Mouse (Mus musculus) stomach, postnatal 0 days (tissue): Measurements from ENCODE around the gene Nectin1.

ENCODE experiments used
- CTCF ChIP-seq: IDR thresholded peaks from 2 replicates; pipeline ENCODE4 v1.5.1; 2016; ENCODE audit warnings: antibody characterized with exemption, low read depth, mild to moderate bottlenecking, moderate library complexity
- EP300 ChIP-seq: optimal IDR thresholded peaks from 2 replicates; pipeline ENCODE3; 2016; ENCODE audit warnings: antibody characterized with exemption

DNA sequence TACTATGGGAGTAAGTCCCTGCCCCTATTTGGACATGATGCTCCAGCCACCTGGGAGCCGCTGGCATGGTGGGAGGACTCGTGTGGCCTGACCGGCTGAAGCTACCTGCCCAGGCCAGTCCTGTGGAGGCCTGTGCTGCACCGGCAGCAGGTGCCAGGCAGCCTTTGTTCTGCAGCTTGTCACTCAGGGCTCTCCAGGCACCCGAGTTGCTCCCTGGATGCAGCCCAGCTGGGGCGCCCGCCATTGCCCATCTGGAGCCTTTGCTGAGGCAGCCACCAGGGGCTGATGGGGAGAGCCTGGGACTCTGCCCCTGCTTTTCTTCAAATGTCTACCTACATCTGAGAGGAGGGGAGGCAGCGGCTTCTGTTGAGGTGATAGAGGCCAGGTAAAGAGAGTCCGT is 6.3 kb downstream of the Nectin1 start:
- TF ChIP-seq EP300 (no peak), CTCF (no peak)
